Mouse (Mus musculus): ENCODE data around the gene Tkfc.

Gene Tkfc

GRCm38 (mm10) chr19:10605293-10605900 is at the start of gene Tkfc, which contains the start of gene Ddb1:
TSS of gene Tkfc (minus strand) at chr19:10605654.
TSS of gene Ddb1 (plus strand) at chr19:10605327.
- peak; percentile 98 for DNase-seq (ENCODE audit: extremely low spot score)

GRCm38 (mm10) chr19:10648156-10648555 is 42.7 kb upstream of the Tkfc start:
- no peak for DNase-seq (ENCODE audit: extremely low spot score)

GRCm38 (mm10) chr19:10645616-10646015 is 40.2 kb upstream of the Tkfc start:
- no peak for DNase-seq (ENCODE audit: extremely low spot score)

DNA sequence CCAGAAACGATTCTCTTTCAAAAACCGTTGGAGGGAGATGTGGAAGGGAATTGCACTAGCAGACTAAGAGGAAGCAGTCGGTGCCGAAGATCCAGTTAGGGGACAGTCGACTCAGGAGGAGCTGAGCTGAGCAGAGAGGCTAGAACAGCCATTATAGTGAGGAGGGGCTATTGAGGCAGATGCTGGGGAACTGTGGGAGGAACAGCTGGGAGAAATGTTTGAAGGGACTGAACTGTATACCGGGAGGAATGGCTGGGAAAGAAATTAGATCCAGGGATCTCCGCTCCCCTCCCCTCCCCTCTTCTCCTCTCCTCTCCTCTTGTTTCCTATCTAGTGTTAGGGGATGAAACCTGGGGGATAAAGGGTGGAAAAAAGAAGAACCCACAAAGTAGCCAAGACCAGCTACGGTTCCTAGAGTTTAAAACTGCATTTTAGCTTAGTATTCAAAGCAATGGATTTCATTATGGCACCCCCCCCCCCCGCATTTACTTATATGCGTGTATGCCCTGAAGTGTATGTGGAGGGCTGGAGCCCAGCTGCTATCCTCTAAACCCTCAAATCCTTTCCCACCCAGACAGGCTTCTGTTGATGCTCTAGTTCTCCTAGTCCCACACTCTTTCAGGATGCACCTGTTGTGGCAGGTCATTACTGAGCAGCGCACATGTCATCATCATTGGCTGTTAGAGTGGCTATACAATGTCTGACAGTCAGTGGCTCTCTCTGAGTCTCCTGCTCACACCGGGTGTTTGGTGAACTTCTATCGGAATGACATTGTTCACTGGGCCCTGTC is 35.3 kb upstream of the Tkfc start:
- DNase-seq (ENCODE audit: extremely low spot score) = no peak

DNA sequence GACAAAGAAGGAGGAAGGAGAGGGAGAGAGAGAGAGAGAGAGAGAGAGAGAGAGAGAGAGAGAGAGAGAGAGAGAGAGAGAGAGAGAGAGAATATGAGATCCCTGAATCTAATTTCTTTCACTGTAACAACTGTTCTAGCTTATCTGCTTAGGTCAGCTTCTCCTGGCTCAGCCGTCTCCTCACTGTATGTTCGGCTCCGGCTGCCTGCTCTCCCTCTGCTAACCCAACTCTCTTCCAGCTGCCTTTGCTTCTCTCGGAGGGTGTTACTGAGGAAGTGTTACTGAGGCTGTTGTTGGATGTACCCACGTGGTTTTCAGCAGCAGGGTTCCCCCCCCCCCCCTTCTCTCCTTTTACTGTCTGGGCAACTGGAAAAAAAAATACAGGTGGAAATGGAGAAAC is 34.6 kb upstream of the Tkfc start:
- no peak for DNase-seq (ENCODE audit: extremely low spot score)

DNA sequence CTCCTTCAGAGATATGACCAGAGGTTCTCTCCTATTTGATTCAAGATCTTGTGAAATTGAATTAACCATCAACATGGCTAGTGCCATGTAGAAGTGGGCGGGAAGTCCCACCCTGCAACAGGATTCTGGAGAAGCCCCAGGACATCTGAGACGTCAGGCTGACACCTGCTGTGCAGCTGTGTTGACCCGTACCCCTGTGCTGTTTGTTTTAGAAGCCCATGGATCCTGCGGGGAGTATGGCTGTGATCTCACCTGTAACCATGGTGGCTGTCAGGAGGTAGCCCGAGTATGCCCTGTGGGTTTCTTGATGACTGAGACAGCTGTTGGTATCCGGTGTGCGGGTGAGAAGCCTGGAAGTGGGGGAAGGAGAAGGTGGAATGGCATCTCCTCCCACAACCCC is 32.4 kb upstream of the Tkfc start:
- DNase-seq (ENCODE audit: extremely low spot score) = no peak

DNA sequence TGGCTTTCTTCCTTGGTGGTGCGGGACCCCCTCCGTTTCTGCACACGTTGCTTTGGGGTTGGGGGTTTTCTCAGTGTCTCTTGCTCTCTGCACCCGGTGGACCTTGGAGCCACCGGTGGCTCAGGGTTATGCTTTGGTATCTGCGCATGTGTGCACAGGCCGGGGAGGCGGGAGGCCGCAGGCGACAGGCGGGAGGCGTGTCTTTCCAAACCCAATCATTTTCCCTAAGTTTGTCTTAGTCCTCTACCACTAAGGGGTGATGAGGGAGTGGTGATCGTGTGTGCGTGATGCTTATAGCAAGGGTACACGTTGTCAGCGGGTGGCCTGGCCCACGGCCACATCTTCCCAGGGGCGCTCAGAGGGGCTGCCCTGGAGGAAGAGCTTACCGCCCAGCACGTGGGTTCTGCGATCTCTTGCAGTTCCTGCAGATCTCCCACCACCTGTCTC is 29.4 kb upstream of the Tkfc start:
- DNase-seq (ENCODE audit: extremely low spot score) = no peak

- peak; percentile 72 for DNase-seq (ENCODE audit: extremely low spot score)
Measured at GRCm38 (mm10) chr19:10634106-10634871, 28.8 kb upstream of the Tkfc start, which contains the start of gene Vwce. TSS of gene Vwce (plus strand) at chr19:10634213.

GRCm38 (mm10) chr19:10608573-10609240 is 3.3 kb upstream of the Tkfc start:
- DNase-seq (ENCODE audit: extremely low spot score) = no peak

GRCm38 (mm10) chr19:10605901-10606622 is 608 bp upstream of the Tkfc start:
- no peak for DNase-seq (ENCODE audit: extremely low spot score)

DNA sequence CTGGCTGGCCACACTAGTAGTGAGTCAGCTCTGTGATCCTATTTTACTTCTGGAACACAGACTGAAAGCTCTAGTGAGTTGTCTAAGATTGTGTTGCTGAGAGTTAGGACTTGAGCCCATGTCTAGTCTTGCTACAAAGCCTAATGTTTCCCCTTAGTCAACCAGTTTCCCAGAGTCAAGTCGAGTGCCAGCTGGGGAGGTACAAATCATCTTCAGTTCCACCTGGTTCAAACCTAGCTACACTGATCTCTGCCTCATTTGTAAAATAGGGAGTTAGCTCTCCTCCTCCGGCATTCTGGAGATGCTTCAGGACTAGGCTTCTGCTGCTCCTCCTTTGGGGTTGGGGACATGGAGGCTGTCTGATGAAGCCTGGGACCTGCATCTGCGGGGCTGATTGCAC is 920 bp downstream of the Tkfc start:
- no peak for DNase-seq (ENCODE audit: extremely low spot score)

GRCm38 (mm10) chr19:10603660-10604523 is 1.6 kb downstream of the Tkfc start:
- DNase-seq (ENCODE audit: extremely low spot score) = no peak

DNA sequence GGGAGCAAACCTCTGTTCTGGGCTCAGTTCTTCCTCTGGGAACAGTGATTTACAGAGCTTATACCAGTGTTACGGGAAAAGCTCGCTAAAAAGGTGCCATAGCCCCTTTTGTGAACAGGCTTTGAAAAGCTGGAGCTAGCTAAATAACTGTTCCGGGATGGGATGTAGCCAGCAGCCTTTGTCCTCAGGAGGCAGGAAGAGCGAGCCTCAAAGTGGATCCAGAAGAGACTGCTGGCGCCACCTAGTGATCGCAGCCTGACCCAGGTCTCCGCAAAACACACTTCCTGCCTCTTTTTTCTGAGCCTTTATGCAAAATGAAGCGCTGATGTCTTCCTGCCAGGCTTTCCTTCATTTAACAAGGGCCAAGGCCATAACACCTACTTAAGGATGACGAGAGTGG is 2.7 kb downstream of the Tkfc start:
- peak; percentile 88 for DNase-seq (ENCODE audit: extremely low spot score)

DNA sequence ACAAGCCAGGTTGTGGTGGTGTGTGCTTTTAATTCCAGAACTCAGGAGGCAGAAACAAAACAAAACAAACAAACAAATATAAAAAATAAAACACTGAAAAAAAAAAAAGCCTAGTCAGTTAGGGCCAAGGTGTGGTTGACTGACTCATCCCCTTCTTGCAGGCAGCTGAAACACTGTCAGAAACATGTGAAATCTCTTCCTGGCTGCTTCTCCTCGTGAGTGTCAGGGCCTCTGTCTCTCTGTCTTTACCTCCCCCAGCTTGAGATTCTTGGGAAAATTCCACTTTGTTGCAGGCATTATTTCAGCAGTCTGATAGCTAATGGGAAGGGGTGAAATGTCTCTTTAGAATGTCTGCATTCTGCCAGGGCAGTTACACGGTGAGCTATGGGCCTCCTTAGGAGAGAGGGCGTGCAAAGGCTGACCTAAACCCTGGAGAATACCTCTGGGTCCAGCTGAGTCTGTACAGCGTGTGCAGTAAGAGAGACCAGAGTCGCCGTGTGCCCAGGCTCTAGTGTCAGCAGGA is 3.1 kb downstream of the Tkfc start:
- DNase-seq (ENCODE audit: extremely low spot score) = no peak

GRCm38 (mm10) chr19:10599648-10600047 is 5.8 kb downstream of the Tkfc start:
- no peak for DNase-seq (ENCODE audit: extremely low spot score)

DNA sequence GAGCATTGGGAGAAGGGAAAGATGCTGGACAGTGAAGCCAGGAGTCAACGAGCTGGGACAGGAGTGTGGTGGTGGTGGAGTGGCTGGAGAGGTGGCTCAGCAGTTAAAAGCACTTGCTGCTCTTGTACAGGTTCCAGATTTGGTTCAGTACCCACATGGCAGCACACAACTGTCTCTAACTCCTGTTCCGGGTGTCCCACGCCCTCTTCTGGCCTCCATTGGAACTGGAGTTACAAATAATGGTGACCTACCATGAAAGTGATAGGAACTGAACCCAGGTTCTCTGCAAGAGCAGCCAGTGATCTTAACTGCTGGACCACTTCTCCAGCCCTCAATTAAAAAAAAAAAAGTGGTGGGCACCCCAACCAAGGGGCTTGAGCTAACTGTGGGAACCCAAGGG is 7.3 kb downstream of the Tkfc start:
- no peak for DNase-seq (ENCODE audit: extremely low spot score)

DNA sequence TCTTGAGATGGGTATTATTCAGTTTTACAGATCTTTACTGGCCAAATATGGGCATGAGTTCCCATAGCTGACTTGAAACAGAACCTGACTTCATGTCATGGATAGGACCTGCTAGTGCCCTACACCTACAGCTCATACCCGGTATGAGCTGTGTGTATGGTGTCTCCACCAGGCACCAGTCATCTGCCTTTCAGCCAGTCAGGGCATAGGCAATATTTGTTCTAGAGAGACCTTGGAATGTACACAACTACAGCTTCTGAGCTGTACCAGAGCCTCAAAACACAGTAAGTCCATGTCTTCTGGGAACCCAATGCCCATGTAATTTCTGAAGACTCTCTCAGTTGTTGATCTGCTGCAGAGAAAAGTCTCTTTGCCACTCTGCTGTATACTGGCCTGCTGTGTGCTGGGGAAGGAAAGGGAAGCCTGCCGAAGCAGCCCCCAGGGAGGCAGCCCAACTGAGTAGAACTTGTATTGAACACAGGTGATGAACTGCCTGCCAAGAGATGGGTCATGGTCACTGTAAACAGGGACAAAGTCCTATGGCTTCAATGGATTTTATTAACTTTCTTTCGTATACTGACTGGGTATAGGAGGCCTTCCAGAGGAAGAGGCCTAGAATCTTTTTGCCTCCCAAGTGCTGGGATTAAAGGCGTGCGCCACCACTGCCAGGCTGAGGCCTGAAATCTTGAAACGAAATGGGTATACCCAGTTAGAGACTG is 13.6 kb downstream of the Tkfc start:
- no peak for DNase-seq (ENCODE audit: extremely low spot score)

DNA sequence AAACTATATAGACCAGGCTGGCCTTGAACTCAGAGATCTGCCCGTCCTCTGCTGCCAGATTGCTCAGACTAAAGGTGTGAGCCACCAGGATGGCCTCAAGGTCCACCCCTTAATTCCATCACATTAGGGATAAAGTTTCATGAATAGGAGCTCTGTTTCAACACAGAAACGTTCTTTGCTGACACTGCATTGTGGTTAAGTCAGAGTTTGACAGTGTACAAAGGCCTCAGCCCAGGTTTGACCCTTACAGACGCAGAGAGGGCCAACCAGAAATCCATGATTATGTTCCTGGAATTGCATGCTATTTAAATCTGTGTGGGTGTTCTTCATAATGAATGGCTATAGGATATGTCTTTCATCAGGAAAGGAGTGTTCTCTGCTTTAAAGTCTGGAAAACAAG is 15.2 kb downstream of the Tkfc start:
- DNase-seq (ENCODE audit: extremely low spot score) = no peak

DNA sequence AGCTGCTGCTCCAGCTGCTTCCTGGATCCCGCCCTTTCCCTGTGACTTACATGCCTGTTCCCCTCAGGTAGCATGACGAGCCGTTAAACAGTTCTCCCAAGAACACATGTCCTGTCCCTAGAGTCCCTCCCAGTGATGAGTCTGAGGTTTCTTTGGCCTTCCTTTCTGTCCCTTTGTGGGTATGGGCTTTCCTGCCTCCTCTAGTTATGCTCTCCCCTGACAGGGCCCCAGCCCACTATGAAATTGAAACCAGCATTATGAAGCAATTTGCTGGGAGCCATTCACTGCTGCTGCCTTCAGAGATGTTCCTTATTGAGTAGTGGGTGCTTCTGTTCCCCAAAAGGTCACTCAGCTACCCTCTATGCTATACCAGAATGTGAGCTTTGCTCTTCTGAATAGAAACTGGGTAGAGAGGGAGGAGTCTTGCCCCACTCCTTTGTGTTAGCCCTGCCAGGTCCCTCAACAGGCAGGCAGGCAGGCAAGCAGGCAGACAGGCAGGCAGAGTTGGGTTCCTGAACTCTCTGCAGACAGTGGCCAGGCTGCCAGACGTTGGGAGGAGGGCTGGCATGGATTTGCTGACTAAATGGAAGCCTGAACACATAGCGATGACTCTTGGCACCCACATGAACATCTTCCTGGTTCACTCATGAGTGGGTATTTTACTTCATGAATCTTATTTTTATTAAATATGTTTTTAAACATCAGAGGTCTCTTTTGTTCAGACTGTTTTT is 16.2 kb downstream of the Tkfc start:
- no peak for DNase-seq (ENCODE audit: extremely low spot score)

Measured in embryo, embryonic 9.5 days (tissue).